Mouse (Mus musculus) monocyte, adult 59 days (primary cell): ENCODE results near the gene Tjap1. TPM values are rescaled to one million over a fixed set of nuclear protein-coding genes. Genes with fewer than 3 reads are reported as not detected.

Experiments
- total RNA-seq, 2 experiments: library from RNA; stranded (reverse); gene quantifications; one replicate each; pipeline ENCODE4 v1.2.4; 2023

Gene Tjap1
- 10 to 100 TPM; 44.5 to 50.8 TPM for total RNA-seq

DNA sequence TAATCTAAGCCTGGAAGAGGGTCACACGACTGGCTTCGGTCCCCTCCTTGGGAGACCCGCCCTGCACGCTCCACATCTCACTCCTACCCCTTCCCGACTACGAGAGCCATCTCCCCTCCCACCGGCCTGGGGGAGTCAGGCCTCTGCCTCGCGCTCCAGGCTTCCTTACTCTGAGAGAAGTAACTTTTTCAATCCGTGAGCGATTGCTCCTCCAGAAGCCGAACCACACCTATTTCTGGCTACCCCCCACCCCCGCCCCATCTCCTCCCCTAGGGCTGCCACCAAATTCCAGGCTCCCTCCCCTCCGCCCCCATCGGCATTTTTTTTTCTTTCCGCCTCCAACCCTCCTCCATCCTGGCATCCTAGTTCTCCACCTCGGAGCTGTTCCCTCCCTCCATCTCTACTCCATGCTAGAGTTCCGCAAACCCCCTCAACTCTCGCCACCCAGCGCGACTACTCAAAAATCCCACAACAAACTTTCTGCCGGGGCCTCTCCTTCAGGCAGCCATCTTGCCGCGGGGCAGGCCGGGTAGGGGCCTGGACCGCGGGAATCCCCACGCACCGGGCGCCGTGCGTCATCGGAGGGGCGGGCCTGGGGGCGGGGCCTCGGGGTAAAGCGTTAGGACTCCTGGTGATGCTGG is at the start of gene Tjap1:
Gene Tjap1, minus strand, starts transcription at position 544 of the 641 bp plus-strand sequence.

DNA sequence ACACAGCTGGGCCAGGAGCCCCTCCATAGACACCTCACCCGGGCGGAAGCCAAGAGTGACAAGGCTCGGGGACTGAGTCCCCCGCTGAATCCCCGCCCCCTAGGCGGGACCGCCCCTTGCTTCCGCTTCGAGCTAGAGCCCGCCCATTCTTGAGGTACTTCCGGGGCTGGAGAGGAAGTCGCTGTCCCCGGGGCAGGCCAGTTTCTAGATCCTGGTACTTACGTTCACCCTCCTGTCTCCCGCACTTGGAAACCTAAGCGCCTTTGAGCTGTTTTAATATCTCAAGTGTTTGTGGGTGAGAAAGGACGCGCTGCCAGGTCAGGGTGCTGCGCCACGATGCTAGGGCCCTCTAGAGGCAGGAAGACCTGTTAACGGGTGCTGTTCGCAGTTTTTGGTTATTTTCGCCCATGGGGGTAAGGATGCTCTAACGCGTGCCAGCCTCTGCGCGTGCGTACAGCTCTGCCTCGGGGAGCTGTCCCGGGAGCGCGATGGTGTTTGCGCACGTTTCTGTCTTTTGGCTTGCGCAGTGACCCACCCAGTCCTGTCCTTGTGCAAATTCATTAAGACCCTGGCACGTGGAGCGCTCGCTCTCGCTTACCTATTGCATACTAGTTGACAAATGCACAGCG is 45.2 kb upstream of the Tjap1 start, which contains the start of gene Abcc10:
Gene Abcc10, minus strand, starts transcription at position 447 of the 629 bp plus-strand sequence.

DNA sequence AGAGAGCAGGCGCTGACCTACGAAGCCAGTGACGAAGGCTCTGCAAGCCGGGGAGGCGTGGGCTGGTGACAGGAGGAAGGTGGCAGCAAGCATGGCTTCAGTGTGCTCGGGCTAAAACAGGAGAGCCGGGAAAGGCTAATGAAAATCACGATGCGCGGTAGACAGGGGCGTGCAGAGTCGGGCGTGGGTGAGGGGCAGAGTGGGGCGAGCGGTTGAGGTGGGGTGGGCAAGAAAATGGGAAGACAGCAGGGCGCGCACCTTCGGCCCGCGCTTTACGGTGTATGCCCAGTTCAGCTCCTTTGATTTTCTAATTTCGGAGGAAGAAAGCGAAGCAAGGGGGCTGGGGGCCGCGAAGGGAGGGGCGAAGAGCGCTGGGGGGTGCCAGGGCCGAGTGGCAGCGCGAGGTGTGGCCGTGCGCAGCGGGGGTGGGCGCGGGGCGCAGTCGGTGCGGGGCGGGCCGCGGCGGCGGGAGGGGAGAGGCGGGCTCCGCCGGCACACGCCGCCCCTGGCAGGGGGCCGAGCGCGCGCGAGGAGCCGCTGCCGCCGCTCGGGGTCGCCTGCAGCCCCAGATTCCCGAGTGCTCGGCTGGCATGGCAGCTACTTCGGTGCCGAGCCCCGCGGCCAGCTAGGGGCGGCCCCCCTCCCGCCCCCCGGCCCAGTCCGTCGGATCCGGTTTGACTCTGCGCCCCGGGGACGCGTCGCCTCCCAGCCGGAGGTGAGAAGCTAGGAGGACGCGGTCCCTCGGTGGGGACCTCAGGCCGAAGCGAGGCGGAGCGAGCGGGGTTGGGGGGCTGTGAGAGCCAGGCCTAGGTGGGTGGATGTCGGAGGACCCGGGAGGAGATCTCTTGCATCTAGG is 14.8 kb upstream of the Tjap1 start, which contains the start of gene Dlk2:
Gene Dlk2, plus strand, starts transcription at position 58 of the 856 bp plus-strand sequence.

DNA sequence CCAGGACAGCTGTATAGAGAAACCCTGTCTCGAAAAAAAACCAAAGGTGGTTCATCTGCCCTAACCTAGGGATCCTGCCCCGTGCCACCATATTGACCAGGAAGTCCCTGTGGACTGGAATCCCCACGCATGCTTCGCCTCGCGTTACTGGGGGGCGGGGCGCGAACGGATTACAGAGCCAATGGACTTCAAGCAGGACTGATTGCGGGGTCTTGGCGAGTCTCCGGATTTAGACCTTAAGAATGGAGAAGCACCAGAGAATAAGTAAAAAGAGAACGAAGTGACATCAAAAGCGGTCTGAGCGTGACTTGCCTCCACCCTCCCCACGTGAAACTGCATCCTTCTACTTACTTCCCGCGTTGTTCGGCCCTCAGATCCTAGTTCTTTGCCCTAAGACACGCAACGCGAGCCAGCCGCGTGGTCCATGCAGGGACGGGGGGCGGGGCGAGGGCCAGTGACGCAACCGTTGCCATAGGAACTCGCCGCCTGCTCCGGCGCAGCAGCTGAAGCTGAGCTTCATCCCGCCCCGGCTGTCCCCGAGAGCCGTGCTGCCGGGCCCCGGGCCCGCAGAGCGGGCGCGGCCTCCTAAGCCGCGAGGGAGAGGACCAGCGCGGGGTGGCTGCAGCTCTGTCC is 29.3 kb downstream of the Tjap1 start, which contains the start of gene Lrrc73:
Gene Lrrc73, plus strand, starts transcription at position 80 of the 633 bp plus-strand sequence.

DNA sequence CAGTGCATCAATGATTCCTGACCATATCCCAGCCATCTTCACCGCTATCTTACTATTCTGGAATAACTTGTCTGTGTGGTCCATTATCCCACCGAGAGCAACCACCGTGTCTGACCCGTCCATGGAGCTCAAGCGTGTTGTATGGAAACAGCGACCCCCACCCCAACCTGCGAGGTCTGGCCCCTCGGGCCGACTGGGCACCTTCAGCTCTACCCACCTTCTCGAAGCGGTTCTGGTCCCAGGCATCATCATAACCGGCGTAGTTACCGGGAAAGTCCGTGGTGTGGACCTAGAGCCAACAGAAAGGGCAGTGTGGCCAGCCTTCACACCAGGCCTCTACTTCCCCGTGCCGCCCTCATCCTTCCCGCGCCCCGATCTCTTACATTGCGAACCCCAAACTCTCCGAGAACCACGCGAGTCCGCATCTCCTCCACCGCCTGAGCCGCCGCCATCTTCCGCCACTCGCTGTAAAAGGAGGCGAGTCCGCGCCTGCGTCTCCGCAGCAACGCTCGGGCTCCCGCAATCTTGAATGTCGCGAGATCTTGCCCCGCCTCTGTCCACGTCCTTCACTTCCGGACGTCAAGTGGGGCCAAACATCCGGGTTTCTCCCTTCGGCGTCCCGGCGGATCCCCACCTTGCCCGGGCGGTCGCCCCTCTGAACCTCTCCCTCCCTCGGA is 35.2 kb downstream of the Tjap1 start, which contains the start of the genes Polr1c and Yipf3:
Gene Polr1c, minus strand, starts transcription at position 543 of the 677 bp plus-strand sequence.
Gene Yipf3, plus strand, starts transcription at position 569 of the 677 bp plus-strand sequence.

Other genes with a start within 250 kb of the Tjap1 start
- gene Mrps18a, start 172.0 kb downstream of the Tjap1 start, total RNA-seq: 10 to 100 TPM; 39.4 to 47.5 TPM
- under 1 TPM in 1 of 2 experiments, not detected in 1; 0.86 TPM for gene Rsph9, start 138.8 kb downstream of the Tjap1 start, total RNA-seq
- gene Mad2l1bp, start 129.5 kb downstream of the Tjap1 start, total RNA-seq: 10 to 100 TPM; 19.5 to 20.0 TPM
- gene Gtpbp2, start 122.0 kb downstream of the Tjap1 start, total RNA-seq: 100 to 1,000 TPM; 116 to 122 TPM
- 1 to 10 TPM; 5.6 to 6.1 TPM for gene Polh, start 80.4 kb downstream of the Tjap1 start, total RNA-seq
- 10 to 100 TPM; 20.7 to 21.4 TPM for gene Xpo5, start 80.2 kb downstream of the Tjap1 start, total RNA-seq
- 10 to 100 TPM; 28.4 to 32.7 TPM for gene Polr1c, start 35.0 kb downstream of the Tjap1 start, total RNA-seq
- 100 to 1,000 TPM in 1 of 2 experiments, 10 to 100 TPM in 1; 95.4 to 118 TPM for gene Yipf3, start 34.9 kb downstream of the Tjap1 start, total RNA-seq
- gene Lrrc73, start 29.5 kb downstream of the Tjap1 start, total RNA-seq: 1 to 10 TPM; 2.0 to 3.0 TPM
- gene Dlk2, start 14.4 kb upstream of the Tjap1 start, total RNA-seq: not detected
- 10 to 100 TPM in 1 of 2 experiments, 1 to 10 TPM in 1; 9.6 to 10.1 TPM for gene Abcc10, start 45.3 kb upstream of the Tjap1 start, total RNA-seq
- gene Zfp318, start 100.7 kb upstream of the Tjap1 start, total RNA-seq: 10 to 100 TPM; 22.7 to 24.0 TPM
- not detected for gene Crip3, start 145.9 kb upstream of the Tjap1 start, total RNA-seq
- gene Slc22a7, start 155.4 kb upstream of the Tjap1 start, total RNA-seq: not detected
- under 1 TPM in 1 of 2 experiments, not detected in 1; 0.08 TPM for gene Ttbk1, start 204.6 kb upstream of the Tjap1 start, total RNA-seq
- under 1 TPM; 0.55 to 0.91 TPM for gene Dnph1, start 213.7 kb upstream of the Tjap1 start, total RNA-seq